Mouse (Mus musculus) midbrain, embryonic 12.5 days (tissue): ENCODE measurements at regions not wholly inside any gene's neighbourhood (a gene's known extent, or its start where the extent isn't known, plus 50 kb on each side); places are given as distances from the start of the nearest gene placed in this dataset.

Experiments
- ATAC-seq: fragments of 200-750 bp; cut with Nextera tagmentation; 2 replicates; pipeline ENCODE4 v1.8.0; 2017; ENCODE audit warnings: low read depth, moderate TSS enrichment, moderate library complexity; ENCODE audit not compliant: low FRiP score
- H3K27ac ChIP-seq: fragments of 300-500 bp; sonication (generic); replicated peaks from 2 replicates; pipeline ENCODE4 v1.5.1; 2016; ENCODE audit warnings: mild to moderate bottlenecking
- H3K27me3 ChIP-seq: fragments of 300-500 bp; sonication (generic); 2 replicates; pipeline ENCODE4 v1.6.1; 2016; ENCODE audit warnings: mild to moderate bottlenecking
- H3K36me3 ChIP-seq: fragments of 300-500 bp; sonication (generic); 2 replicates; pipeline ENCODE4 v1.6.1; 2016
- H3K4me1 ChIP-seq: fragments of 300-500 bp; sonication (generic); 2 replicates; pipeline ENCODE4 v1.6.1; 2016
- H3K4me2 ChIP-seq: fragments of 300-500 bp; sonication (generic); replicated peaks from 2 replicates; pipeline ENCODE4 v1.6.1; 2016; ENCODE audit warnings: mild to moderate bottlenecking, moderate library complexity
- H3K4me3 ChIP-seq: fragments of 300-500 bp; sonication (generic); 2 replicates; pipeline ENCODE4 v1.5.1; 2016; ENCODE audit warnings: mild to moderate bottlenecking
- H3K9ac ChIP-seq: fragments of 300-500 bp; sonication (generic); replicated peaks from 2 replicates; pipeline ENCODE4 v1.6.1; 2016; ENCODE audit warnings: mild to moderate bottlenecking, moderate library complexity
- H3K9me3 ChIP-seq: fragments of 300-500 bp; sonication (generic); 2 replicates; pipeline ENCODE4 v1.6.1; 2016; ENCODE audit warnings: mild to moderate bottlenecking
- WGBS: fragments of 180-500 bp; shearing (Covaris S2); methylation state at CpG from one replicate; pipeline ENCODE4 v1.1.7; 2016; 5-methylcytosine and 5-hydroxymethylcytosine counted together

GRCm38 (mm10) chr7:133521936-133522335 is 80.0 kb downstream of the Tex36 start:
- Histone ChIP-seq H3K9me3 (no peaks in the 10 kb centered on the region), H3K27me3 (no peaks in the 10 kb centered on the region), H3K27ac (no peak overlapping the region), H3K4me2 (no peak overlapping the region), H3K36me3 (no peaks in the 10 kb centered on the region), H3K4me1 (no peaks in the 10 kb centered on the region), H3K4me3 (no peak overlapping the region), H3K9ac (no peak overlapping the region)
- 91% methylated on average over 3 of the region's 3 CpGs for WGBS
- ATAC-seq, result no peak

- H3K27me3 ChIP-seq, result no peaks in the 10 kb centered on the region
- no peak overlapping the region for H3K27ac ChIP-seq
- no peaks in the 10 kb centered on the region for H3K36me3 ChIP-seq
- H3K9me3 ChIP-seq, result no peaks in the 10 kb centered on the region
- H3K4me3 ChIP-seq, result no peak overlapping the region
- H3K4me2 ChIP-seq, result no peak overlapping the region
- H3K4me1 ChIP-seq, result no peaks in the 10 kb centered on the region
- no peak for ATAC-seq
- no peak overlapping the region for H3K9ac ChIP-seq
- WGBS, result 91% methylated on average over 3 of the region's 3 CpGs
Measured at GRCm38 (mm10) chr7:133518926-133519325, 83.0 kb downstream of the Tex36 start.

GRCm38 (mm10) chr7:133517576-133517975 is 84.4 kb downstream of the Tex36 start:
- no peaks in the 10 kb centered on the region for H3K27me3 ChIP-seq
- H3K36me3 ChIP-seq, result no peaks in the 10 kb centered on the region
- 89% methylated on average over 5 of the region's 5 CpGs for WGBS
- no peak overlapping the region for H3K4me2 ChIP-seq
- ATAC-seq, result no peak
- no peak overlapping the region for H3K4me3 ChIP-seq
- no peak overlapping the region for H3K27ac ChIP-seq
- no peak overlapping the region for H3K9ac ChIP-seq
- no peaks in the 10 kb centered on the region for H3K9me3 ChIP-seq
- no peaks in the 10 kb centered on the region for H3K4me1 ChIP-seq

DNA sequence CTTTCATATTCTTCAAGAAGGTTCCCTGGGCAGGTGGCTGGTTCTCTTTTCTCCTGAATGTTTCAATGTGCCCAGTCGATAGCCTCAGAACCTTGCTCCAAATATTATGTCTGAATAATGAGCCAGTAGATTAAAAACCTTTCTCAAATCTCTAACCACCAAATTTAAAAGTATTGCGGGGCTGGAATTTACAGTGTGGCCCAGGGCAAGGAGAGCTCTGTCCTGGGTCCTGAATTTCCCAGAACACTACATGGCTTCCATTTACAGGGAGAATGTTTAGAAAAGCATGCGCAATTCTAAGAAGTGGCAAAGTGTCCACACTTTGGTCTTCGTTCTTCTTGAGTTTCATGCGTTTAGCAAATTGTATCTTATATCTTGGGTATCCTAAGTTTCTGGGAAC is 91.0 kb downstream of the Tex36 start:
- Histone ChIP-seq H3K4me2 (no peak overlapping the region), H3K36me3 (no peaks in the 10 kb centered on the region), H3K9me3 (no peaks in the 10 kb centered on the region), H3K27me3 (peaks cover 7% of the 10 kb centered on the region; the same call in 1 of the 2 replicates), H3K27ac (no peak overlapping the region), H3K4me1 (peaks cover 11% of the 10 kb centered on the region; the same call in 1 of the 2 replicates), H3K9ac (no peak overlapping the region), H3K4me3 (no peak overlapping the region)
- ATAC-seq, result no peak
- 68% methylated on average over 5 of the region's 5 CpGs for WGBS

- ATAC-seq, result no peak
- H3K27me3 ChIP-seq, result peaks cover 7% of the 10 kb centered on the region; the same call in 1 of the 2 replicates
- H3K4me1 ChIP-seq, result peaks cover 11% of the 10 kb centered on the region; the same call in 1 of the 2 replicates
- 16% methylated on average over 4 of the region's 4 CpGs for WGBS
- no peaks in the 10 kb centered on the region for H3K9me3 ChIP-seq
- H3K27ac ChIP-seq, result no peak overlapping the region
- H3K4me2 ChIP-seq, result no peak overlapping the region
- H3K4me3 ChIP-seq, result no peak overlapping the region
- H3K36me3 ChIP-seq, result no peaks in the 10 kb centered on the region
- no peak overlapping the region for H3K9ac ChIP-seq
Measured at GRCm38 (mm10) chr7:133509486-133509885, 92.5 kb downstream of the Tex36 start.

- H3K4me1 ChIP-seq, result peaks cover 11% of the 10 kb centered on the region; the same call in 1 of the 2 replicates
- H3K27me3 ChIP-seq, result peaks cover 7% of the 10 kb centered on the region; the same call in 1 of the 2 replicates
- no peak overlapping the region for H3K4me2 ChIP-seq
- no peak overlapping the region for H3K9ac ChIP-seq
- H3K9me3 ChIP-seq, result no peaks in the 10 kb centered on the region
- no peak for ATAC-seq
- WGBS, result 71% methylated on average over 11 of the region's 11 CpGs
- no peak overlapping the region for H3K27ac ChIP-seq
- no peak overlapping the region for H3K4me3 ChIP-seq
- no peaks in the 10 kb centered on the region for H3K36me3 ChIP-seq
Measured at GRCm38 (mm10) chr7:133508370-133509012, 93.5 kb downstream of the Tex36 start.

DNA sequence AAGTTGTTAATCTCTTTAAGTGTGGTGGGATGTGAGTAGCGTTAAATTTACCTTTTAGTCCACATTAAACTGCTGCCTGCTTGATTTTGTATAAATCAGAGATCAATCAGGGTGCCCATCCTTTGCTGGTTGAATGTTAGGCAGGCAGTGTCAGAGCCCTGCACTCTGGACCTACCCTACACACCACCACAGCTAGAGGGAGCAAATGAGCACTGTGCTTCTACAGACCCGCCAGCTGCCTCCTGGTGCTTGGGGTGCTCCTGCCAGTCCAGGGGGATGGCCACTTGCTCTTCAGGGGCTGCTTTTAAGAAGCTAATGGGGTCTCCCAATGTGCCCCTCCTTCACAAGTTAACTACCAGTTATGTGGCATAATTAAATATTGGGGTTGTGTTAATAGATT is 96.3 kb downstream of the Tex36 start:
- no peak overlapping the region for H3K27ac ChIP-seq
- H3K4me2 ChIP-seq, result no peak overlapping the region
- H3K4me3 ChIP-seq, result no peak overlapping the region
- WGBS, result 95% methylated on average over 2 of the region's 2 CpGs
- H3K36me3 ChIP-seq, result no peaks in the 10 kb centered on the region
- no peak for ATAC-seq
- H3K9ac ChIP-seq, result no peak overlapping the region
- no peaks in the 10 kb centered on the region for H3K9me3 ChIP-seq
- peaks cover 11% of the 10 kb centered on the region; the same call in 1 of the 2 replicates for H3K4me1 ChIP-seq
- H3K27me3 ChIP-seq, result peaks cover 20% of the 10 kb centered on the region

DNA sequence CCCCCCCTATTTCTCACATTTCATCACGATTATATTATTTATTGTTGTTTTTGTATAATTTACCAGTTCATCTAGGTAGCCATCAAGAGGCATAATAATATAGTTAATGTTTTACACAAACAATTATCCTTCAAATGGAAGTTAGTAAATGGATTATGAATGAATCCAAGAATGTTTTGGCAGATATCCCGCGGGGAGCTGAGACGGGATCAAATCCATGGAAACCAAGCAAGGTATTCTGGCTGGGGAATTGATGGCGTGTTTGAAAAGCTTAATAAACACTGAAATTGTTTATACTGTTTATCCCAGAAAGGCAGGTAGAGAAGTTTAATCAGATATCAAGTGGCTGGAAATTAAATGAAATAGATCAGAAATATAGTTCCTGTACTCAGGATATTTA is 98.0 kb downstream of the Tex36 start:
- Histone ChIP-seq H3K9ac (no peak overlapping the region), H3K9me3 (no peaks in the 10 kb centered on the region), H3K4me2 (no peak overlapping the region), H3K4me1 (0 out of 2 replicates have a peak, but pooled peaks cover 3% of the 10 kb centered on the region), H3K36me3 (no peaks in the 10 kb centered on the region), H3K27ac (no peak overlapping the region), H3K27me3 (peaks cover 13% of the 10 kb centered on the region), H3K4me3 (no peak overlapping the region)
- no peak for ATAC-seq
- 82% methylated on average over 5 of the region's 5 CpGs for WGBS

DNA sequence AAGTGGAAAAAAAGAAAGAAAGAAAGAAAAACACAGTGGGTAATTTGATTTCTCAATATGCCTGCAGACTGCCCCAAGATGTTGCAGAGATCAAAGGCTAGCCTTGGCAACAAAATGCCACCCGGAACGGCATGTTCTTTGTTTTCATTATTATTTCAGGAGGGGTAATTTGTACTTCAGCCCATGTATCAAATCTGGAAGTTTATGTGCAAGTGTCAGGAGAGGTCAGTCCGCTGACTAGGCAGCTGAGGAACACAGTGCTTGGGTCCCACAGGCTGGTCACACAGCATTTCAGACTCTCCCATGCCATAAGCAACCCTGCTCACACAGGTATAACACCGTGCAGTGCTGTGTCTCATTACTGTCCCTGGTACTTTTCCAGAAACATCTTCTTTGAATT is 99.2 kb downstream of the Tex36 start:
- Histone ChIP-seq H3K4me2 (no peak overlapping the region), H3K9me3 (no peaks in the 10 kb centered on the region), H3K36me3 (no peaks in the 10 kb centered on the region), H3K4me1 (no peaks in the 10 kb centered on the region), H3K9ac (no peak overlapping the region), H3K27me3 (peaks cover 21% of the 10 kb centered on the region), H3K27ac (no peak overlapping the region), H3K4me3 (no peak overlapping the region)
- 74% methylated on average over 4 of the region's 4 CpGs for WGBS
- no peak for ATAC-seq

DNA sequence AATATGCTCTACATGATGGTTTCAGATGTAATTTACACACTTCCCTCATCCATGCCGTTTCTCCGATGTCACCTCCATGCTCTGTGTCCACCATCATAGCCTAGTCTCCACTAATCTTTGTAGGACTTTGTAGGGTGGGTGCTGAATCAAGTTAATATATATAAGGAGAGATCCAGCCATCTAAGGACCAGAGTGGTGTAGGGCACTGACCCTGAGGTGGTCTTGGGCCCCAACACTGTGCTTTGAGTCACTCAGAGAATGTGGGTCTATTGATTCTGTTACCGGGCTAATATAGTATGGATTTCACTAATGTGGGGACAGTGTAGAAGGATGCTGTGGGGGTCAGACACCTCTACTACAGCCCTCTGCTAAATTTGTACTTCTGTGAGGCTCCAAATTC is 104.4 kb downstream of the Tex36 start:
- H3K27ac ChIP-seq, result no peak overlapping the region
- no peaks in the 10 kb centered on the region for H3K36me3 ChIP-seq
- no peak overlapping the region for H3K4me2 ChIP-seq
- 94% methylated on average over 3 of the region's 3 CpGs for WGBS
- no peak for ATAC-seq
- H3K9ac ChIP-seq, result no peak overlapping the region
- peaks cover 31% of the 10 kb centered on the region for H3K27me3 ChIP-seq
- no peaks in the 10 kb centered on the region for H3K9me3 ChIP-seq
- peaks cover 10% of the 10 kb centered on the region; the same call in 1 of the 2 replicates for H3K4me1 ChIP-seq
- H3K4me3 ChIP-seq, result no peak overlapping the region

- H3K9me3 ChIP-seq, result no peaks in the 10 kb centered on the region
- H3K4me3 ChIP-seq, result no peak overlapping the region
- ATAC-seq, result no peak
- H3K36me3 ChIP-seq, result no peaks in the 10 kb centered on the region
- peaks cover 26% of the 10 kb centered on the region for H3K27me3 ChIP-seq
- no peak overlapping the region for H3K4me2 ChIP-seq
- H3K9ac ChIP-seq, result no peak overlapping the region
- H3K4me1 ChIP-seq, result peaks cover 10% of the 10 kb centered on the region; the same call in 1 of the 2 replicates
- 54% methylated on average over 8 of the region's 8 CpGs for WGBS
- no peak overlapping the region for H3K27ac ChIP-seq
Measured at GRCm38 (mm10) chr7:133494982-133495550, 106.9 kb downstream of the Tex36 start.

DNA sequence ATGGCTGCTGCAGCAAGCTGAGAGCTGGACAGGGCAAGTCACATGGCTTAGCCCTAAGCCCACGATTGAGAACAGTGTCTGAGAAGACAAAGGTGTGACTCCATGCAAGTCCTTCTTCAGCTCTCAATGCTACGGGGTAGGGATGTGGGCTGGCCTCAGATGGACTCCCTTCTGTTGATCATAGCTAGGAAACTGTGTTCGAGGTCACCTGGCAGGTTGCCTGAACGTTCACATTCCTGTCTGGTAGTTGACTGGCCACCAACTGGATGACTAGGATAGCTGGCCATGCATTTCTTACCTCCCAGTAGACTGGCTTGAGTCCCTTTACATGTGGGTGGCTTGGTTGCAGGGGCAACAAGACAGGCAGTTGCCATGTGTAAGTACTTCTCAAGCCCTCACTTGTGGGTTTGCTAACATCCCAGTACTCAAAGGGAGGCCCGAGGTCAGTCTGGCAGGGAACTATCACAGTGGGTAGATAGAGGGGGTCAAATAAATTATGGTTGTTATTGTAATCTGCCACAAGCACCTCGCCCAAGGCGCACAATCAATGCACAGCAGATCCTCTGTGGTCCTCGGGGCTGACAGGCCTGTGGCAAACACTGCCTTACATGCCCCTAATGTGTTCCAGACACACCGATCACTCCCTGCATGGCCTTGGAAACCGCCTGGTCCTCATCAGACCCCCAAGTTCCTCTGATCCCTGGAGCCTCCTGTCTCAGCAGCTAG is 107.5 kb downstream of the Tex36 start:
- Histone ChIP-seq H3K4me3 (no peak overlapping the region), H3K4me1 (peaks cover 10% of the 10 kb centered on the region; the same call in 1 of the 2 replicates), H3K4me2 (no peak overlapping the region), H3K36me3 (no peaks in the 10 kb centered on the region), H3K9me3 (no peaks in the 10 kb centered on the region), H3K9ac (no peak overlapping the region), H3K27me3 (peaks cover 28% of the 10 kb centered on the region), H3K27ac (no peak overlapping the region)
- WGBS, result 77% methylated on average over 10 of the region's 10 CpGs
- ATAC-seq, result no peak
